Mouse (Mus musculus) ES-Bruce4 (cell line): ENCODE data around the gene Slc11a2.

Experiments used
- CTCF ChIP-seq: IDR thresholded peaks from one replicate; pipeline ENCODE4 v1.8.1; 2011; ENCODE audit warnings: low read depth, low read length
- EP300 ChIP-seq: IDR thresholded peaks from 2 replicates; pipeline ENCODE4 v1.6.1; 2011; ENCODE audit warnings: low read depth, low read length; ENCODE audit not compliant: insufficient read depth
- POLR2A ChIP-seq: IDR thresholded peaks from one replicate; pipeline ENCODE4 v1.8.1; 2011; ENCODE audit warnings: low read length; ENCODE audit not compliant: insufficient read depth

DNA sequence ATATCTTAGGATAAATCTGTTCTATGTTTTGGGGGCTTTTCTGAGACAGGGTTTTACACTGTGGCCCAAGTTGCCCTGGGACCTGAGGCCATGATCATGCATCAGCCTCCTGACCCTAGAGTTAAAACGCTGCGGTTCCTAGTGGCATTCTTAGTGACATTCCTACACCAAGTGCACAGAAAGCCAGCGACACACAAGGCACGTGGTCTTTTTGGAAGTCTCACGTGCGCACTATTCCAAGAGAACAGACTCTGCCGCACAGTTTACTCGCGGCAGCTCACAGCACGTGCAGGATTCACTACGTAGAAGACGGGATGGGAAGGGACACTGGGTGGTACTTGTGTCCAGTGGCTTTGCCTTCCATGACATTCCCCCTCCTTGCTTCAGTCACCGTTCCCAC lies 9.9 kb downstream of the Slc11a2 start:
- TF ChIP-seq CTCF (no peak), POLR2A (no peak), EP300 (no peak)
